Mouse (Mus musculus): ENCODE results near the gene Dnase2a. TPM values are rescaled to one million over a fixed set of nuclear protein-coding genes. Genes with fewer than 3 reads are reported as not detected.
A peak's percentile ranks its signal among the peaks of the same experiment; 100 is the strongest.
"Not testable (repeated sequence)": the region's sequence is repeated elsewhere in the genome, so short reads cannot be mapped to it uniquely, and the experiment has no call there.

Dnase2a gene
- total RNA-seq, 2 experiments from 2014 or later, result 6.9 to 7.0 TPM

DNA sequence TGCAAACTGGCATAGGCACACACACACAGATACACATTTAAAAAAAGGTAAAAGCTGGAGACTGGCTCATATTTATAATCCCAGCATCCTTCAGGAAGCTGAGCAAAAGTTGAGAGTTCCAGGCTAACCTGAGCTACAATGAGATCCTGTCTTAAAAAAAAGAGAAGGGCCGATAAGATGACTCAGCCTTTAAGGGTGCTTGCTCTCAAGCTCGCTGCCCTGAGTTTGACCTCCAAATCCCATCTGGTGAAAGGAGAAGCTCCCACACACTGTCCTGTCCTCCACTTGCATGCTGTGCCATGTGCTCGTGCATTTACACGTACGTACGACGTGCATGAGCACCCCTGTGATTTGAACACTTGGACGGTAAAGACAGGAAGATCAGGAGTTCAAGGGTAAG, 867 bp upstream of the Dnase2a start:
- no peak for DNase-seq (ENCODE audit: low spot score in 2 of 2)

DNA sequence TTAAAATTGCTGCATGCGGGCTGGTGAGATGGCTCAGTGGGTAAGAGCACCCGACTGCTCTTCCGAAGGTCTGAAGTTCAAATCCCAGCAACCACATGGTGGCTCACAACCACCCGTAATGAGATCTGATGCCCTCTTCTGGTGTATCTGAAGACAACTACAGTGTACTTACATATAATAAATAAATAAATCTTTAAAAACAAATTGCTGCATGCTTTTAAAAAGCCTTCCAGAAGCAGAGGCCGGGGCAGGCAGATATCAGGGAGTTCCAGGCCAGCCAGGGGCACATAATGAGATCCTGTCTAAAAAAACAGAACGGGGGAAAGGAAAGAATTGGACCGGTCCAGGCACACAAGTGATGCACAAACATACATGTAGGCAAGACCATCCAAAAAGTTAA, 381 bp upstream of the Dnase2a start:
- not testable (repeated sequence) for DNase-seq (ENCODE audit: low spot score in 2 of 2)

DNA sequence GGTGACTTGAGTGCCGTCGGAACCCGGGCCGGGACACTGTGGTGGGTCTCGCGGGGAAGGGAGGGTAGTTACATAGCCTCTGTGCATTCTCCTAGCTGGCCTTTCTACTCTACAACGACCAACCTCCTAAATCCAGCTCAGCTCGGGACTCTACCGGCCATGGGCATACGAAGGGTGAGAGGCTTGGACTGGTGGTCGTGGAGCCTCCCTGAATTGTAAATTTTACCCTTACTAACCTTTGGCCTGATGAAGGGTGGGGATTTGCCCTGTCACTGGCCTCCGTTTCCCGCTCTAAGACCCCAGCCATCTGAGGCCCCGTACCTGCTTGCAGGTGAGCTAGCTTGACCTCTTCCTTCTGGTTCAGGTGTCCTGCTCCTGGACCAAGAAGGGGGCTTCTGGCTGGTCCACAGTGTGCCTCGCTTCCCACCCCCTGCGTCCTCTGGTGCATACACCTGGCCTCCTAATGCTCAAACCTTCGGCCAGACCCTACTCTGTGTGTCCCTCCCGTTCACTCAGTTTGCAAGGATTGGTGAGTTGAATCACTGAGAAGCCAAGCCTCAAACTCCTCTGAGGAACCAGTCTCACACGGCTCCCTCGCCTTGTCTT, 905 bp downstream of the Dnase2a start:
- no peak for DNase-seq (ENCODE audit: low spot score in 2 of 2)

DNA sequence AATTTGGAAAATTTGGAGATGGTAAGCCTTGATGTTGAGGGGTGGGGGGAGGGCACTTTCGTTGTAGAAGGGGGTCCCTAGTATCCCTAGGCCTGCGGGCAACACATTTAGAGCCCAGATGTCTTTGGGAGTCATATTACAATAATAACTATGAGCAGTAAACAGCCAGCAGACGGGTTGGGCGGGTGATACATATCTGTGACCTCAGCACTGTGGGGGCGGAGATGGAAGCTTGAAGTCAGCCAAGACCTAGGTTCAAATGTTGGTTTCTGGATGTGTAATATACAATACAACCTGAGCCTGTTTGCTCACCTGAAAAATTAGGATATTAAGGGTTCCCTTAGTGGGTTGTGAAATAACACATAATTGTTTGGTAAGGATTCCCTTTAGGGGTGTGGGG, 1.6 kb downstream of the Dnase2a start:
- DNase-seq (ENCODE audit: low spot score in 2 of 2), result no peak

DNA sequence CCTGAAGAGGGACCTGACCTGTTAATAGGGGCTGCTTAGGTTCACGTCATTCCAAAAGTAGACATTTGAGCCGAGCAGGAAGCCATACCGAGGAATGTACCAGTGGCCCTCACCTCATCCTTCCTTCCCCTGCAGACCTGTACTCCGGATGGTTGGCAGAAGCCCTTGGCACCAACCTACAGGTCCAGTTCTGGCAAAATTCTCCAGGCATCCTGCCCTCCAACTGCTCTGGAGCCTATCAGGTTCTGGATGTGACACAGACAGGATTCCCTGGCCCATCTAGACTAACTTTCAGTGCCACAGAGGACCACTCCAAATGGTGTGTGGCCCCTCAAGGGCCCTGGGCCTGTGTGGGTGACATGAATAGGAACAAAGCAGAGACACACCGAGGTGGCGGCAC, 2.2 kb downstream of the Dnase2a start:
- no peak for DNase-seq (ENCODE audit: low spot score in 2 of 2)

DNA sequence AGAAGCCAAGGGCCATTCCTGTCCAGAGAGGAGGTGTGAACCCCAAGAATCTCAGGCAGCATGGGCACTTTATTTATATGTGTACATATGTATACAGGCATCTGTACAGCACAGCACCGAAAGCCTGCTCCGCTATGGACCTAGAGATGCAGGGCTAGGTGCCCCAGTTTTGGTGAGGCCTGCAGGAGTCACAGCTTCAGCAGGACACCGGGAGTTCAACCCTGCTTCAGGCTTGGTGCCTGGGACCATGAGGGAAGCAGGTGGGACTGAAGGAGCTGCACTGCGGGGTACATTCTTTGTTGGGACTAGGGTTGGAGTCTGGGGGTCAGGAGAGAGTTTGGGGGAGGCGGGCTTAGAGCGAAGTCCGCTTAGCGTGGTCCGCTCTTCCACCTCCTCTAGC, 3.5 kb downstream of the Dnase2a start:
- no peak for DNase-seq (ENCODE audit: low spot score in 2 of 2)

DNA sequence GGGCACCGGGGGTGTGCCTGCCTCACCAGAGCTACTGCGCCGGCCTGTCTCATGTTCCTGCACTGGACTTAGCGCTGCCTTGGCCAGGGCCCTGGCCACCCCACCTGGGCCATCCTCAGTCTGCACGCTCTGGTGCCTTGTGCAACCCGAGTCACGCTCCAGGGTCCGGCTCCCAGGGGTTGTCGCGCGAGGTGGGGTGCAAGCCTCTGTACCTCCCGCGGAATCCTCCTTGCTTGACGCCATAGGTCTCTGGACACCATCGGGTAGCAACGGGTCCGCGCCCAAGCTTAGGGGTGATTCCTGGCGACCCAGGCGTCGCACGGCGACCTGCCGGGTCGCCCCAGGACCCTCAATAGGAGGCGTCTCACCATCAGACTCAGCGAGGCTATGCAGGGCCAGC, 4.0 kb downstream of the Dnase2a start:
- DNase-seq (ENCODE audit: low spot score in 2 of 2), result no peak

DNA sequence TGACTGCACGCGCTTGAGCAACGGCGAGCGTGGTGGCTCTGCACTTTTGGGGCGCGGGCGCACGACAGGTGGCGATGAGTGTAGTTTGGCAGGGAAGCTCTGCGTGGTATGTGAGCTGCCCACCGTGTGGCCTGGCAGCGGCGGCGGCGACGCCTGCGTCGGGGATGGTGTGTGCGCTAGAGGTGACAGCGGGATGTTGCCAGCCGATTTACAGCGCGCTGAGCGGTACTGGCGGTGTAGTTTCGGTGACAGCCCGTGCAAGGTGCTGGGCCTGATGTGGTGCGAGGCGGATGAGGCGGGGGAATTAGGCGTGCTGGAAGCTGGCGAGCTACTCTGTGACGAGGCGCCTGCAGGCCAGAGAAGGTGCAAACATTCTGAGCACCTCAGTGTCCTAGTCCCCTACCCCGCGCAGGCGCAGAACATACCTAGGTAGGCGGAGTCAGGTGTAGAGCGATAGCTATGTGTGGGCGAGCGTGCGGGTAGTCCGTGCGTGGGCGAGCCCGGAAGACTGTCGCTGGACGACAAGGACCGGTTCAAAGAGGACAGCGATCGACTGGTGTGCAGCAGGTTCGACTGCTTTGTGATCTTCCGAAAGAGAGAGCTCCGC, 4.6 kb downstream of the Dnase2a start:
- DNase-seq (ENCODE audit: low spot score in 2 of 2), result no peak

DNA sequence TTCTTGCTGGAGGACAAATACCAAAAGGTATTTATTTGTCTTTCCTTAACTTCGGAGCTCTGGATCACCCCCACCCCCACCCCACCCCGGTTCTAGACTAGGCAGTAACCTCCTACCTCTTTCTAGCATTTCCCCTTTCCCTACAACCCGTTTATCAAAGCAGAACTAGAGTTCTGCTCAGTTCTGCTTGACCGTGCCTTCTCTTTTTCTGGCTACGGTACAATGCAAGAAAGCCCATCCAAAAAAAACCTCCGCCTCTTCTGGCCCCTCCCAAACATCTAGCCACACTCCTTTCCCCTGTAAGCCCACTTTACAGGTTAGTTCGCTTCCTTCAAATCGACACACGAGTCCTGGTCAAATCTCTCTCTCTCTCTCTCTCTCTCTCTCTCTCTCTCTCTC, 5.1 kb downstream of the Dnase2a start:
- no peak for DNase-seq (ENCODE audit: low spot score in 2 of 2)

DNA sequence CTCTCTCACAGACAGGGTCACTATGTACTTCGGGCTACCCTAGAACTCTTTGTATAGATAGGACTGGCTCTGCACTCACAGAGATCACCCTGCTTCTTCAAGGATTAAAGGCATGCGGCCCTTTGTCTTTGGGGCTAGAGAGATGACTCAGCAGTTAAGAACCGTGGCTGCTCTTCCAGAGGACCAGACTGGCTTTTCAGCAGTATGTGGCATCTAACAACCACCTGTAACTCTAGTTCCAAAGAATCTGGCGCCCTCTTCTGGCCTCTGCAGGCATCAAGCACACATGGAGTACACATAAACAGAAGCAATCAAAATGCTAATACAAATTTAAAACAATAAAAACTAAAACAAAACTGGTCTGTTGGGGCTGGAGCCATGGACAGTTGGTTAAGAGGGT, 5.6 kb downstream of the Dnase2a start:
- DNase-seq (ENCODE audit: low spot score in 2 of 2), result no peak

DNA sequence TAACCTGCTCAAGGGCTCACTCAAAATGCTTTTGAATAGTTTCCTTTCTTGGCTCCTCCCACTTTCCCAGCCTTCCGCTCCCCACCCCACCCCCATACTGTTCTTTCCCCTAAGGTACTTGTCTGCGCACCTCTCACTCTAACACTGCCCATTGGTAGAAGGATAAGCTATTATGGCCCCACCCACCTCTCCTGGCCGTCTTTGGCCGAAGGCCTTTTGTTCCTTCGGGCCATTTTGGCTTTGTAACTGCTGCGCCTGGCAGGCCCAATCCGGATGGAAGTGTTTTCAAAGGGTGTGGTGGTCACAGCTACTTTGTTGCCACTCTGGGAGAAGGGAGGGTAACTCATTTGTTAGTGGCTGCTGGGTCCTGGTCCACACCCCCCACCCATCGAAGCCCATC, 6.9 kb downstream of the Dnase2a start:
- no peak for DNase-seq (ENCODE audit: low spot score in 2 of 2)

DNA sequence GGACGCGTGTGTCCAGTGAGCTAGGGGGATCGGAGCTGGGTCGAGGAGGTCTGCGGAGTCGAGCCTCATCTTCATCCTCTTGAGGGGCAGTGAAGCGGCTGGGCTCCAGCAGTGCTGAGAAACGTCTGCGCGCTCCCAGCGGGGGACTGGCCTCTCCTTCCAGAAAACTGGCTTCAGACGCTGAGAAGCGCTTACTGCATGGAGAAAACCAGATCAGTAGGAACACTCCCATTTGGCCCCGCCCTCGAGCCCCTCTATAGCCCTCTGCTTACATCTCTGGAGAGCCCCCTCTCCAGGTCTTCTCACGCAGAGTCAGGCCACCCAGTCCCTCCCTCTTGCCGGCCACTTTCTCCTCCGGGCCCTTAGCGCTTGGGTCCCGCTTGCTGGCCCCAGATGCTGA, 9.4 kb downstream of the Dnase2a start:
- no peak for DNase-seq (ENCODE audit: low spot score in 2 of 2)

DNA sequence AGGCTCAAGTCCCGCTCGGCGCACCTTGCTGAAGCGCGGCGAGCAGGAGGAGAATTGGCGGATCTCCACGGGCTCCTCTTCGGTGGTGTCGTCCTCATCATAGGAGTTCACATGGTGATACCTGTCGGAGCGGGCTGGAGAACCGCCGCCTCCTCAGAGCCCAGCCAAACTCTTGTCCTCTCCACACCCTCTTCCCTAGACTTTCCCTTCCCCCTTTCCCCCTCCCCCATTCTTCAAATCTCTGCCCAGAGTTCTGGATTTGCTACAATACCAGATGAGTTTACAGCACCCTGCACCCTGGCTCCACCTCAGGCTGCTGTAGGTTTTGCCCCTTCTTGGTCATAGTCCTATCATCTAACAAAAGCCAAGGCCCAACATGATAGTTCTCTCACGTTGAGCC, 10.3 kb downstream of the Dnase2a start:
- DNase-seq (ENCODE audit: low spot score in 2 of 2), result no peak

DNA sequence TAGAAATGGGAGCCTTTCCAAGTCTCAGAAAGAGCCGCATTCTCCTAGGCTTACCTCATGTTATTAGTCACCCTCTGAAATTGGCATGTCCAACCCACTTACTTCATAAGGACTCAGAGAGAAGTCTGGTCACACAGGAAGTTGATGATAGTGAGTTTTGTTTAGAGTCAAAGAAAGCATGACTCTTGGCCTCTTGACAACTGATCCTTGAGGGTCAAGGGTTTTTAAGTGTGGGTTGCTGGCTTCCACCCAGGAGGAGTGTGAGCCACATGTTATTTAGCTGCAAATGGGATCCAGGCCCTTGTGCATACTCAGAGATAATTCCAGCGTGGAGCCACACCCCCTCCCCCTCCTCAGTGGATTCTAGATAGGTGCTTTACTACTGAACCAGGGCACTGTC, 13.2 kb downstream of the Dnase2a start:
- DNase-seq (ENCODE audit: low spot score in 2 of 2), result no peak

DNA sequence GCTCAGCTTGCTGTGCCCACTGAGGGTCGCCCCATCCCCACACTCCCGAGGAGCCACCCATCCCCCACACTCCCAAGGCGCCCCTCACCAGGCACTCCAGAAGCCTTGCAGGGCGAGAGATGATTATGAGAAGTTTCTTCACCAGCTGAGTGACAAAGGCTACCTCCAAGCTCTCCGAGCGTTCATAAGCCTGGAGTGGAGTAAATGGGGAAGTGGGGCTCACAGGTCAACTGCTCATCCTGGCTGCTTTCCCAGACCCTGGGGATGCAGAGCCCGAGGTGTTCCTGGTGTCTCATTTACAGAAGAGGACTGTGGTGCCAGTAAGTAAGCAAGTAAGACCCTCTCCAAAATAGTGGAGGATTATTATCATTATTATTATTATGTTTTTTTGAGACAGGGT, 17.2 kb downstream of the Dnase2a start:
- DNase-seq (ENCODE audit: low spot score in 2 of 2), result no peak

DNA sequence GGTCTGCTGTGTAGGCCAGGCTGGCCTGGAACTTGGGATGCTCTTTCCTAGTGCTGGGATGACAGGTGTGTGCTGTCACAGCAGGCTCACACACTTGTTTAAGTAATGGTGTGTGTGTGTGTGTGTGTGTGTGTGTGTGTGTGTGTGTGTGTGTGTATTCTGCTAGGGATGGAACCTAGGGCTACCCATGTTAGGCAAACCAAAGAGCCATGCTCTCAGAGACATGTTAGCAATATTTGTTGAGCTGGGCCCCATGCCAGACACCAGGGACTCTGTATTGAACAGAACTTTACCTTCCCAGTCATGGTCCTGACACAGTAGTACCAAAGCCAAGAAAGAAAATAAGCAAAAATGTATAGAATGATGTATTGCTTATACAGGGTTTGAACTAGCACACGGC, 19.2 kb downstream of the Dnase2a start:
- DNase-seq (ENCODE audit: low spot score in 2 of 2), result no peak

DNA sequence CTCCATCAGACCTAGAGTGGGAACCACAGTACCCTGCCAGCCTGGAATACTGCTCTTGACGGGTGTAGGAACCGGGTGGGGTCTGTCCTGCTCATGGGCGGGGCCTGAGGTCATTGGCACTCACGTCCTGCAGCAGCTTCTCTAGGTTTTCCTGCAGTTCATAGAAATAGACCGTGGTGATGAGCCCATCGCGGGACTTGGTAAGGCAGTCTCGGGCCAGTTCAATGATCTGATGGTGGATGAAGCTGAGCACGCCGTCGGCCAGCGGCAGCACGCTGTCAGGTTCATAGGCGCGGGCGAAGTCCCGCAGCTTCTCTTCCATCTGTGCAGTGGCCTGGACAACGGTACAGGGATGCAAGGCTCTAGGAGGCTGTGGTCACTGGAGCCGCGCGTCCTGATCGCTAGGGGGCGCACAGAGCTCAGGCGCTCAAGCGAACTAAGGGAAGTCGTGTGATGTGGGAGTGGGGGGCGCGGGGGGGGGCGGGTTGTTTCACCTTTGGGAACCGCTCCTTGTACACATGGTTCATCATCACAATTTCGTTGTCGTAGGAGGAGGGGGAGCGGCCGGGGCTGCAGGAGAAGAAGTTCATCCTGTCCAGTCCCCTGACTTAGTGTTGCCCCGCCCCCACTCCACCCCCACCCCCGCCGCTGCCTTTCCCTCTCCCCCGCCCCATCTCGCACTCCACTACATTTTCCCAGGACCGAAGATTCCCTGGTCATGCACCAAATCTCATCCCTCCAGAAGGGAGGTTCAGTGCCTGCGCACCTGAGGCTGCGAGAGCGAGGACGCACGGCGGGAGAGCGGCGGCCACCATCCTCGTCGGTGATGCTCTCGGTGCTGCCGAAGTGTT, 20.3 kb downstream of the Dnase2a start:
- peak in 1 of 2 experiments; percentile 67 for DNase-seq (ENCODE audit: low spot score in 2 of 2)

DNA sequence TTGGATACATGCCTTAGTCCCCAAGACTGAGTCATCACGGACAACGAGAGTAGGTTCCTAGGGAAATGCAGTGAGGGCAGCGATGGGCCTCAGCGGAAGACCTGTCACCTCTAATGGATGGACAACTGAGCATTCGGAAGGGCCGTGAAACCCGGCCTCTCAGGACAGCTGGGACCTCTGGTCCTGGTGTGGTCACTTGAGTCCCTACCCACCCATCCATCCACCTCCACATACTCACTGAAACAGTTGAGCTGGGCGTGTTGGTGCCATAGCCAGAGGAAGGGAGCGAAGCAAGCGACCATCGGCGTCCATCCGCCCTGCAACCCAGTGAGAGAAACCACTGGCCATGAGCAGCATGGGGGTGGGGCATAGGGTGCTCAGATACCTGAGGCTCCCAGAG, 22.2 kb downstream of the Dnase2a start:
- DNase-seq (ENCODE audit: low spot score in 2 of 2), result no peak

DNA sequence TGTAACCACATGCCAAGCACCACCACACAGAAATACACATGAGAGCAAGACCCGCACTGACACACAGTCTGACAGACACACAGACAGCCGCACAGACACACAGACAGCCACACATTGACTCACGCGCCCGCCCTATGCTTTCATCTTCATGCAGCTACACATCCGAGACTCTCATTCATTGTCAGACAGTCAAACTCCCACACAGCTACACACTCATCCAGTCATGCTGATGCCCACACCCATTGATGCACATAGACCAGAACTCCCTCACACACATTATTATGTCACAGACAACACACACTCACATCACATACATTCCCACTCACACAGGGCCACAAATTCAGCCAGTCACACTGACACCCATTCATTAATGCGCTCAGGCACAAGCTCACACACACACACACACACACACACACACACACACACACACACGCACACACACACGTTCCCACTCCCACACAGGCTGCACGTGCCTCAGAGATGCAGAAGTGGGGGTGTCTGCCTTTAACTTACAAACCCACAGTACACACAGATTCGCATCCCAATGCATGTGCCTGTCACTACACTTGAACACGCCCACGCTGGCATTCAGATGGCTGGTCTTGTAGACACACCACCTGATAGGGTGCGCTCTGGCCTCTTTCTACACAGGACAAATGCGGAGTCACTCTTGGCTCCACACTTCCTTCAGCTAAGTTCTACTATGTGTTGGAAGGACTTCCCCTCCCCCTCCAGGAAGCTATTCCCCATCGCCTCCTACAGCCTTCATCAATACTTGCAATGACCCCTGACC, 25.6 kb downstream of the Dnase2a start:
- no peak for DNase-seq (ENCODE audit: low spot score in 2 of 2)

DNA sequence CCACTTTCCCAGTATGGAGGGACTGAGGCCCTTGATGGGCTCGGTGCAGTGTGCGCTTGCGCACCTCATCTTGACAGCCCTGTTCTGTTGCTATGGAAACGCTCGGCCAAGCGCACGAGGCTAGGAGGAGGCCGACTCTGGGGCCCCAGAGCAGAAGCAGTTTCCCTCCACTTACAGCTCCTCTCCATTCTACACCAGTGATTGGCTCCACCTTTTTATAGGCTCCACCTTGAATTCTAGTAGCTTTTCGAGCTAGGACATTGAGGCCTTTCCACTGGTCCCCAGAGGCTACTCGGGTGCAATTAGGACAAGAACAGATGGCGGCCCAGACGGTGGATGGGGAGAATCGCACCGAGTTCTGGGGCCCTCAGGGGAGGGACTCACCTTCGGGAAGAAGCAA, 26.5 kb downstream of the Dnase2a start:
- no peak for DNase-seq (ENCODE audit: low spot score in 2 of 2)

DNA sequence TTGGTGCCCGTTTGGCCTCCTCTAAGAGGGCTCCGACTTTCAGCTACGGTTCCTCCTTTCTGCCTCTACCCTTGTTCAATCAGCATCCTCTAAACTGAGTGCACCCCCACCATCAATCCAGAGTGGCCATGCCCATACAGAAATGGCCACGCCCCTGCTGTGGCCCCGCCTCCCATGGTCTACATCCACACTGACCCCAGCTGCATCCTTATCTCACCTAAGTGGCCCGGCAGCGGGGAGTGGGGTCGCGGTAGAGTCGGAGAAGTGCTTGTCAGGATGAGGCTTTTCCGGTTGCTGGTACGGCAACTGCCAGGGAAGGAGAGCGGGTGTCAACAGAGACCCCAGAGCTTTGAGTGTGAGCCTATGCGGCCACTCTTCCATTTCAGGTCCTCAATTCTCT, 27.1 kb downstream of the Dnase2a start:
- DNase-seq (ENCODE audit: low spot score in 2 of 2), result no peak

All from gastrocnemius, postnatal 4 days (tissue).